Mouse (Mus musculus) neural tube, embryonic 11.5 days (tissue): ENCODE results near the gene Dnajb9. TPM values are rescaled to one million over a fixed set of nuclear protein-coding genes. Genes with fewer than 3 reads are reported as not detected.

Experiments used
- ATAC-seq: fragments of 200-750 bp; cut with Nextera tagmentation; 2 replicates; pipeline ENCODE4 v1.8.0; 2017; ENCODE audit warnings: moderate number of reproducible peaks, mild to moderate bottlenecking, moderate TSS enrichment, moderate library complexity; ENCODE audit not compliant: insufficient read depth, low FRiP score, low TSS enrichment
- DNase-seq: peaks from one replicate; pipeline ENCODE4 v3.0.0-alpha.2; 2015; ENCODE audit warnings: low spot score
- H3K27ac ChIP-seq: fragments of 300-500 bp; sonication (generic); 2 replicates; pipeline ENCODE4 v1.5.1; 2014; ENCODE audit warnings: low read depth, mild to moderate bottlenecking, low read length
- H3K27me3 ChIP-seq: fragments of 300-500 bp; sonication (generic); 2 replicates; pipeline ENCODE4 v1.6.1; 2014; ENCODE audit warnings: mild to moderate bottlenecking, low read length, mixed read lengths; ENCODE audit not compliant: control insufficient read depth, insufficient read depth
- H3K36me3 ChIP-seq: fragments of 300-500 bp; sonication (generic); 2 replicates; pipeline ENCODE4 v1.6.1; 2014; ENCODE audit warnings: mild to moderate bottlenecking, low read length, moderate library complexity, mixed read lengths; ENCODE audit not compliant: control insufficient read depth, insufficient read depth
- H3K4me1 ChIP-seq: fragments of 300-500 bp; sonication (generic); 2 replicates; pipeline ENCODE4 v1.6.1; 2014; ENCODE audit warnings: low read length, mixed read lengths; ENCODE audit not compliant: control insufficient read depth, insufficient read depth
- H3K4me2 ChIP-seq: fragments of 300-500 bp; sonication (generic); 2 replicates; pipeline ENCODE4 v1.6.1; 2014; ENCODE audit warnings: low read depth, mild to moderate bottlenecking, moderate library complexity
- H3K4me3 ChIP-seq: fragments of 300-500 bp; sonication (generic); 2 replicates; pipeline ENCODE4 v1.5.1; 2014; ENCODE audit warnings: low read depth, low read length
- H3K9ac ChIP-seq: fragments of 300-500 bp; sonication (generic); 2 replicates; pipeline ENCODE4 v1.6.1; 2014; ENCODE audit warnings: mild to moderate bottlenecking, low read length
- H3K9me3 ChIP-seq: fragments of 300-500 bp; sonication (generic); 2 replicates; pipeline ENCODE4 v1.6.1; 2016; ENCODE audit warnings: low read length; ENCODE audit not compliant: control insufficient read depth
- WGBS: fragments of 180-500 bp; shearing (Covaris S2); extraction: QIAGEN DNeasy Blood & Tissue Kit; methylation state at CpG from one replicate; pipeline ENCODE4 v1.1.7; 2014; 5-methylcytosine and 5-hydroxymethylcytosine counted together
- polyA plus RNA-seq: library from polyadenylated mRNA; unstranded; fragments of >200 nt; fragmentation: Nextera tagmentation; extraction: Ambion mirVana; gene quantifications from 2 replicates; pipeline ENCODE4 v1.2.1, GENCODE M21; 2014

Dnajb9 gene
- 31.8 and 32.0 TPM in 2 replicates for polyA plus RNA-seq

DNA sequence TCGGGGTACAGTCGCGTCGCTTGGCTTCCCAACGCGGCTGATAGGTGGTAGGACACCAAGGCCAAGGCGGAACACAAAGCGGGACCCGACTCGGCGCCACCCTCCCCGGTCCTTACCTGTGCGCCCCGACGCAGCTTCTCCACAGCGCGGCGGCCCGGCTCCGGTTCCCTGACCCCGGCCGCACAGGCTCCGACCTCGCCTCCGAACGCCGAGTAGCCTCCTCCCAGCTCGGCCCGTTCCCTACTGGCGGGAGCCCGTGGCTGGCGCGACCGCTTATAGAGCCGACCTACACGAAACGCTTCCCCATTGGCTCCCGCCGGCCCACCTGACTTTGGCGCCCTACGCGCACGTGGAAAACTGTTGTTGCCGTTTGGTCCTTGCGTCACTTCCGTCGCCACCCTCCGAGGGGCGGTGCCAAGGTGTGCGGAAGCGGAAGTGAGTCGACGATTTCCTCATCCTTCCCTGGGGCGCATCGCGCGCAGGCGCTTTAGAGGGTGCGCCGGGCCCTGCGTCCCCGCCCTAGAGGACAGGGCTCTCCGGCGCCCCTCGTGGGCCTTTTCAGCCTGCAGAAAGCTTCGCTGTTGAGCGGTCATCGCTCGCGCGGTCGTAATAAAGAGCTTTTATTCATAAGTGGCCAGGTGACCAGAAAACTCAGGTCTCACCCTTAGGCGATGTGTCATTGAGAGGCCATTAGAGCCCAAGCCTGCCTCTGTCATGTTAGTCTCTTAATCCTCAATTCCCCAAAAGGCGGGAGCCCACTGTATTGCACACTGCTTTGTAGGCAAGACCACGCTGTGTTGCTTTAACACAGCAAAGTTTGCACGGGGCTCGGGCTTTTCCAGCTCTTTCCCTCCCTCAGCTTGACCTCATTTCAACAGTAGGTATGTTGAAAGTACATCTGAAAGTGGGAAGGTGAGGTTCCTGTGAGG, at the start of gene Dnajb9:
Gene Dnajb9, minus strand, starts transcription at position 503 of the 929 bp plus-strand sequence.
- DNase-seq, result peak; percentile 100
- peak within 1 kb of the TSS; percentile 89 for H3K27ac ChIP-seq
- under 1% methylated on average over 77 of the region's 77 CpGs for WGBS
- peak within 1 kb of the TSS; percentile 68 for H3K4me3 ChIP-seq
- H3K4me1 ChIP-seq, result no peaks in the 10 kb centered on the region; the same call in 1 of the 2 replicates
- no peaks in the 10 kb centered on the region for H3K36me3 ChIP-seq
- peak; percentile 99 for ATAC-seq
- H3K9ac ChIP-seq, result peak within 1 kb of the TSS; percentile 91
- no peaks in the 10 kb centered on the region for H3K27me3 ChIP-seq
- no peaks in the 10 kb centered on the region for H3K9me3 ChIP-seq
- H3K4me2 ChIP-seq, result peak within 1 kb of the TSS; percentile 73

- H3K27me3 ChIP-seq, result no peaks in the 10 kb centered on the region
- no peak overlapping the region for H3K9ac ChIP-seq
- WGBS, result 82% methylated on average over 9 of the region's 9 CpGs
- ATAC-seq, result no peak
- H3K9me3 ChIP-seq, result no peaks in the 10 kb centered on the region
- no peak for DNase-seq
- no peak overlapping the region for H3K4me3 ChIP-seq
- H3K36me3 ChIP-seq, result no peaks in the 10 kb centered on the region
- no peak overlapping the region for H3K4me2 ChIP-seq
- no peak overlapping the region for H3K27ac ChIP-seq
- H3K4me1 ChIP-seq, result no peaks in the 10 kb centered on the region
These were observed 38.3 kb upstream of the Dnajb9 start for GRCm38 (mm10) chr12:44248309-44248977.

DNA sequence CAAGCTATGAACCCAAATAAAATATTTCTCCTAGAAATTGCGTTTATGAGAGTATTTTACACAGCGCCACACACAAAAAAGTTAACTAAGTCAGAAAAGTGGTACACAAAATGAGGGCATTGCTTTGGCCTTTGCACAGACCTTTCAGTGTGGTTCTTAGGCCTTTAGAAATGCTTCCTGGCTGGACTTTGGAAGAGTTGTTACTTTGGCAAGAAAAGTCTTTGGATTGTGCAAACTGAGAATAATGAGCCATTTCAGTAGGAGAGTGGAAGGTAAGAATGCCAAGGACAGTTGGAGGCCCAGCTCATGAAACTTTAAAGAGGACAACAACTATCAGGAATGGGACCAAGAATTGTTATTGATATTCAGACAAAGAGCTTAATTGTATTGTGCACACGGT, 35.6 kb upstream of the Dnajb9 start:
- Histone ChIP-seq H3K4me2 (no peak overlapping the region), H3K27ac (no peak overlapping the region), H3K9me3 (no peaks in the 10 kb centered on the region), H3K4me1 (no peaks in the 10 kb centered on the region), H3K36me3 (no peaks in the 10 kb centered on the region), H3K27me3 (no peaks in the 10 kb centered on the region), H3K4me3 (no peak overlapping the region), H3K9ac (no peak overlapping the region)
- WGBS, result 89% methylated on average over 3 of the region's 3 CpGs
- no peak for DNase-seq
- no peak for ATAC-seq

- Histone ChIP-seq H3K9ac (no peak overlapping the region), H3K9me3 (no peaks in the 10 kb centered on the region), H3K27ac (no peak overlapping the region), H3K4me1 (no peaks in the 10 kb centered on the region), H3K27me3 (no peaks in the 10 kb centered on the region), H3K4me2 (no peak overlapping the region), H3K4me3 (no peak overlapping the region), H3K36me3 (no peaks in the 10 kb centered on the region)
- DNase-seq (no peak), ATAC-seq (no peak)
- WGBS, result 88% methylated on average over 4 of the region's 4 CpGs
These were observed 32.3 kb upstream of the Dnajb9 start for GRCm38 (mm10) chr12:44242407-44242806.

DNA sequence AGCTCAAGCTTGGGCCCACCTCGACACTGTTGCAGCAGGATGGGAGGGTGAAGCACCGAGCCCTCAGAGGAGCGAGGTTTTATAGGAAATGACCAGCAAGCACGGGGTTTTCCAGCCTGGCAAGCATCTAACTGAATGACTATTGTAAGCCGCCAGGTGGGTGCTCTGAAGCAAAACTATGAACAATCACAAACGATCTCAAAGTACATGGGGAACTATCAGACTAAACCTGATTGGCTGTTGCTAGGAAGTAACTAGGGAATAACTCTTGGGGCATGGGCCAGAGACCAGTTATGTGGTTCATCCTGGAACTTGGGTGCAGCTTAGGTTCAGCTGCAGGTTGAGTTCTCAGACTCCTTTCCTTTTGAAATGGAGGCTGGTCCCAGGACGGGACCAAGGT, 31.0 kb upstream of the Dnajb9 start:
- H3K4me3 ChIP-seq, result no peak overlapping the region
- WGBS, result 77% methylated on average over 7 of the region's 7 CpGs
- no peaks in the 10 kb centered on the region for H3K4me1 ChIP-seq
- no peak for ATAC-seq
- H3K36me3 ChIP-seq, result no peaks in the 10 kb centered on the region
- H3K27me3 ChIP-seq, result no peaks in the 10 kb centered on the region
- no peak overlapping the region for H3K27ac ChIP-seq
- no peak overlapping the region for H3K4me2 ChIP-seq
- no peak for DNase-seq
- no peak overlapping the region for H3K9ac ChIP-seq
- no peaks in the 10 kb centered on the region for H3K9me3 ChIP-seq

- Histone ChIP-seq H3K9ac (no peak overlapping the region), H3K4me2 (no peak overlapping the region), H3K36me3 (no peaks in the 10 kb centered on the region), H3K9me3 (no peaks in the 10 kb centered on the region), H3K4me3 (no peak overlapping the region), H3K27me3 (no peaks in the 10 kb centered on the region), H3K27ac (no peak overlapping the region), H3K4me1 (no peaks in the 10 kb centered on the region)
- WGBS, result 71% methylated on average over 3 of the region's 3 CpGs
- no peak for DNase-seq
- no peak for ATAC-seq
These were observed 14.5 kb upstream of the Dnajb9 start for GRCm38 (mm10) chr12:44224650-44225049.

- Histone ChIP-seq H3K4me2 (no peak overlapping the region), H3K27me3 (no peaks in the 10 kb centered on the region), H3K4me3 (no peak overlapping the region), H3K9ac (no peak overlapping the region), H3K27ac (no peak overlapping the region), H3K36me3 (no peaks in the 10 kb centered on the region), H3K9me3 (no peaks in the 10 kb centered on the region), H3K4me1 (no peaks in the 10 kb centered on the region)
- ATAC-seq, result no peak
- WGBS, result 62% methylated on average over 3 of the region's 3 CpGs
- no peak for DNase-seq
These were observed 12.9 kb upstream of the Dnajb9 start for GRCm38 (mm10) chr12:44223044-44223443.

GRCm38 (mm10) chr12:44221651-44222356, 11.7 kb upstream of the Dnajb9 start:
- Histone ChIP-seq H3K9me3 (no peaks in the 10 kb centered on the region), H3K4me3 (peak overlapping the region; percentile 51), H3K9ac (peak overlapping the region; percentile 72), H3K4me2 (peak overlapping the region; percentile 87), H3K4me1 (no peaks in the 10 kb centered on the region), H3K27ac (no peak overlapping the region), H3K36me3 (no peaks in the 10 kb centered on the region), H3K27me3 (no peaks in the 10 kb centered on the region)
- DNase-seq (peak; percentile 44), ATAC-seq (peak; percentile 35; the same call in 1 of the 2 replicates)
- 1% methylated on average over 89 of the region's 89 CpGs for WGBS
